Mouse (Mus musculus) erythroblast, embryonic 14.5 days (primary cell): ENCODE results near the gene Tbl2. TPM values are rescaled to one million over a fixed set of nuclear protein-coding genes. Genes with fewer than 3 reads are reported as not detected.

Experiments used
- H3K27me3 ChIP-seq: 2 replicates; pipeline ENCODE4 v1.6.1; 2012; ENCODE audit warnings: inconsistent platforms; ENCODE audit not compliant: control insufficient read depth
- H3K36me3 ChIP-seq: 2 replicates; pipeline ENCODE4 v1.6.1; 2012; ENCODE audit warnings: mild to moderate bottlenecking, inconsistent platforms; ENCODE audit not compliant: control insufficient read depth
- H3K4me1 ChIP-seq: 2 replicates; pipeline ENCODE4 v1.6.1; 2012; ENCODE audit warnings: inconsistent platforms; ENCODE audit not compliant: control insufficient read depth
- H3K4me3 ChIP-seq: replicated peaks from 2 replicates; pipeline ENCODE3; 2012; ENCODE audit warnings: moderate library complexity, mild to moderate bottlenecking, inconsistent platforms
- H3K9me3 ChIP-seq: 2 replicates; pipeline ENCODE4 v1.6.1; 2012; ENCODE audit warnings: low read length, inconsistent platforms, mixed read lengths; ENCODE audit not compliant: control insufficient read depth
- GATA1 ChIP-seq: IDR thresholded peaks from 2 replicates; pipeline ENCODE4 v1.6.1; 2012; ENCODE audit warnings: low read length, inconsistent platforms, mixed read lengths
- TAL1 ChIP-seq: IDR thresholded peaks from 3 replicates; pipeline ENCODE4 v1.6.1; 2012; ENCODE audit warnings: low read length, inconsistent platforms, mixed read lengths
- polyA plus RNA-seq: library from polyadenylated mRNA; stranded (reverse); fragments of >175 nt; gene quantifications from 2 replicates; pipeline ENCODE4 v1.2.3, GENCODE M21; 2012

Gene Tbl2
- polyA plus RNA-seq, 1 experiment, result 0.58 TPM

DNA sequence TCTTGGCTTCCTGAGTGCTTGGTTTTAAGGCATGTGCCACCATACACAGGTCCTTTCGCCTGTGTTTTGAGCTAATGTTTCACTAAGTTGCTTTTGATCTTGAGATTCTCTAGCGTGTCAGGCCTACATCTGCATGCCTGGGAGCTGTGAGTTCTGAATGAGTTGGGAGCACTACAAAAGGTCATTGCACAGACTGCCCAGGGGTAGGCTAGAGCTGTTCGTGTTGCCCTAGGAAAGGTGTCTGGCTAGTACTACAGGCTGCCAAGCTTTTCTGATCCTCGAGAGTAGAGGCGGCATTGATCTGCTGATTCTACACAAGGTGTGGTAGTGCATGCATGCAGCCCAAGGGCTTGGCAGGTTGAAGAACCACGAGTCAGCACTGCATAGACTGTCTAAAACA, 13.4 kb downstream of the Tbl2 start:
- H3K27me3 ChIP-seq, result no peaks in the 10 kb centered on the region
- TF ChIP-seq TAL1, result no peak
- H3K36me3 ChIP-seq, result peaks cover 56% of the 10 kb centered on the region
- H3K9me3 ChIP-seq, result no peaks in the 10 kb centered on the region
- H3K4me3 ChIP-seq, result no peak overlapping the region
- H3K4me1 ChIP-seq, result peaks cover 9% of the 10 kb centered on the region

DNA sequence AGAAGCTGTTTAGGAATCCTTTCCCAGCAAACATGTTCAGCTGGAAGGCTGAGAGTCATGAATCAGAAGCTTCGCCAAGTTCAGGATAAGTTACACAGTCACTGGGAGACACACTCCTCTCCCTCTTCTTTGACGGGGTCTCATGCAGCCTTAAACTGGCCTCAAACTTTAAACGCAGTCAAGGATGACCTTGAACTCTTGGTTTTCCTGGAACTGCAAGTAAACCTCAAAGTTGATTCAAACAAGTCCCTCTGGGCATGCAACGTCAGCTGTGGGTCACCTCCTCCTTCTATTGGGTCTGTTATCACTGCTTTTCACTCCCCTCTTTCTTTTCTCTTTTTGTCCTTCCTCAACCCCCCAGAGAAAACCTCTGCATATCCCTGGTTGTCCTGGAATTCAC, 17.5 kb downstream of the Tbl2 start:
- Histone ChIP-seq H3K9me3 (no peaks in the 10 kb centered on the region), H3K4me3 (no peak overlapping the region), H3K36me3 (peaks cover 37% of the 10 kb centered on the region), H3K4me1 (peaks cover 39% of the 10 kb centered on the region), H3K27me3 (no peaks in the 10 kb centered on the region)
- TF ChIP-seq TAL1, result no peak
- TF ChIP-seq GATA1, result no peak

DNA sequence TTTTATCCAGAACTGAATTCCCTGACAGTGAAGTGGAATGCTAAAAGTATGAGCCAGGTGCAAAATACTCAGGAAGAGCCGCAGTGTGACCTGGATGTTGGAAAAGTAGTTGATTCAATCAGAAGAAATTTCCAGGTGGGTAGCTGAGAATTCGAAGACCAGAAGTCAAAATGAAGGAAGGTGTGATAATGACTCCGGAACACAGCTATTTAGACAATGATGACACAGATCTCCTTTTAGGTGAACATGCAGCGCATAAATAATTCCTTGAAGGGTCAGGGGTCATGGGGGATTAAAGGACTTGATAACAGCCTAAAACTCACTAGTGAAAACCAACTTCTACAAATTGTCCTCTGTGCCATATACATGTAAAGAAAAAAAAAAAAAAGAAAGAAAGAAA, 18.0 kb downstream of the Tbl2 start:
- TF ChIP-seq GATA1, result no peak
- TF ChIP-seq TAL1, result no peak
- H3K27me3 ChIP-seq, result no peaks in the 10 kb centered on the region
- no peaks in the 10 kb centered on the region for H3K9me3 ChIP-seq
- peak overlapping the region; percentile 95 for H3K4me3 ChIP-seq
- peaks cover 37% of the 10 kb centered on the region for H3K36me3 ChIP-seq
- H3K4me1 ChIP-seq, result peaks cover 41% of the 10 kb centered on the region

DNA sequence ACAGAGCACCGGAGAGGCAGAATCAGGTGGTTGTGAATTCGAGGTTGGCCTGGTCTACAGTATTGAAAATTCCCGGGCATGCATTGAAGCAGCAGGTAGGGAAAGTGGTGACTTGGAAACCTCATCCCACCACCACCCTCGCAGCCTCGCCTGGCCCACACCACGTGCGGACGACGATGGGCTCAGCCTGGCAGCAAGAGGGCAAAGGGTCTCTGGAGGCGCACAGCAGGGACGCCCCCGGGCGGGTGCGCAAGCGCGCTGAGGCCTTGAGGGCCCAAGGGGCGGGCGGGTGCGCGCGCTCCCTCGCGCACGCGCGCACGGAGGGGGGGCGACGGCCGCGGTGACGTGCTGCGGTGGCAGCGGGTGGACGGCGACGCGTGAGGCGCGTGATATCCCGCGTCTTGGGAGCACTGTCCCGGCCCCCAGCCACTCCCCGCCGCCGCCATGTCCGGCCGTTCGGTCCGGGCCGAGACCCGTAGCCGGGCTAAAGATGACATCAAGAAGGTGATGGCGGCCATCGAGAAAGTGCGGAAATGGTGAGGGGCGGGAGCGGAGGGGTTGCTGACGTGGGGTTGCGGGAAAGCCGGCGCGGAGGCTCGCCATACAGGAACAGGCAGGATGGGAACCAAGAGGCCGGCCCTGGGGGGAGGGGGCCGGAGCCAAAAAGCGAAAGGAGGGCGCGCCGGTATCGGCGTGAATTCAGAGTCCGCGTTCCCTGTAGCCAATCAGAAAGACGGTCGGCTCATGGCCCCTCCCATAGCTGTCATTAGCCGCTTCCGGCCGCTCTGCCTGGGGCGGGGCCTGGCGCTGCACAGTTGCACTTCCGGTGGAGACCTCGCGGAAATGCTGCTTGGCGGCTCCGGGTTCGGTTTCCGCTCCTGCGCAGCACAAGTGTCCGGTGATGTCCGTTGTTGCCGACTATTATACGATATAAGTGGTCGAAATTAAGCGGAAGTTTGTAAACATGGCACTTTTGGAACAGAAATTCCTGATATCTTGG, 18.9 kb downstream of the Tbl2 start, which contains the start of gene Bcl7b:
Bcl7b (plus strand) TSS at position 221 of the 1,000 bp plus-strand sequence.
- Histone ChIP-seq H3K9me3 (no peaks in the 10 kb centered on the region), H3K27me3 (no peaks in the 10 kb centered on the region), H3K36me3 (peaks cover 38% of the 10 kb centered on the region), H3K4me3 (peak within 1 kb of the TSS; percentile 95), H3K4me1 (peaks cover 40% of the 10 kb centered on the region)
- TF ChIP-seq GATA1 (no peak), TAL1 (no peak)

DNA sequence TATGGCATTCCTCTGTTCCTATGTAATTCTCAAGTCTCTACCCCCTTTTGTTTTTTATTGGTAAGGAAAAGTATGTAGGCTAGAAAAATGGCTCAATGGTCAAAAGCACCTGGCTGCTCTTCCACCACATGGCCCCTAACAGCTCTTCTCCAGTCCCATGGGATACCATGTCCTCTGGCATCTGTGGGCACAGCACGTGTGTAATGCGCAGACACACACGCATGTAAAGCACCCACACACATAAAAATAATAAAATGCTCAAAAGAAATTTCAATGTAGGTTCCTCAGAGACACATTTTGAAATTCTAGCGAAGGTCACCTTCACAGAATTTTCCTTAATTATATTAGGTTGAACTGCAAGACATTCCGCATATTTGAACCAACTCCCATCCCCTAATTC, 20.0 kb downstream of the Tbl2 start:
- TF ChIP-seq GATA1, result no peak
- TF ChIP-seq TAL1, result no peak
- Histone ChIP-seq H3K27me3 (no peaks in the 10 kb centered on the region), H3K4me3 (peak overlapping the region; percentile 95), H3K36me3 (peaks cover 47% of the 10 kb centered on the region), H3K9me3 (no peaks in the 10 kb centered on the region), H3K4me1 (peaks cover 40% of the 10 kb centered on the region)

- TF ChIP-seq GATA1 (no peak), TAL1 (no peak)
- no peaks in the 10 kb centered on the region for H3K9me3 ChIP-seq
These were observed 22.3 kb downstream of the Tbl2 start for GRCm38 (mm10) chr5:135171688-135172220.

DNA sequence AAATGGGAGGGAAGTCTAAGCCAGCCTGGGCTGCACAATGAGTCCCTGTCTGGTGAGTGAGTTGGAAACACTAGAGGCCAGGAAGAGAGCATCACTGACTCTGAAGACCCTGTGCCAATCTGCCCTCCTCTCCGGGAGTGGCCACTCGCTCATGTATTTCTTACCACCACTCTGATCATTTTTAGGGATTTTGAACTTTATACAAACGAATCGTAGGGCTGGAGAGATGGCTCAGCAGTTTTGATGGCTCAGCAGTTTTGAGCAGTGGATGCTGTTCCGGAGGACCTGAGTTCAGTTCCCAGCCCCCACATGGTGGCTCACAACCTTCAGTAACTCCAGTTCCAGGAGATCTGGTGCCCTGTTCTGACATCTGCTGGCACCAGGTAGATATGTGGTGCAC, 23.5 kb downstream of the Tbl2 start:
- no peaks in the 10 kb centered on the region for H3K9me3 ChIP-seq
- peaks cover 33% of the 10 kb centered on the region for H3K4me1 ChIP-seq
- no peak overlapping the region for H3K4me3 ChIP-seq
- TF ChIP-seq TAL1 (no peak), GATA1 (no peak)
- H3K36me3 ChIP-seq, result peaks cover 81% of the 10 kb centered on the region
- no peaks in the 10 kb centered on the region for H3K27me3 ChIP-seq

More at GRCm38 (mm10) chr5:135171688-135172220, 22.3 kb downstream of the Tbl2 start:
- Histone ChIP-seq H3K4me1 (peaks cover 40% of the 10 kb centered on the region), H3K4me3 (no peak overlapping the region), H3K36me3 (peaks cover 68% of the 10 kb centered on the region), H3K27me3 (no peaks in the 10 kb centered on the region)

DNA sequence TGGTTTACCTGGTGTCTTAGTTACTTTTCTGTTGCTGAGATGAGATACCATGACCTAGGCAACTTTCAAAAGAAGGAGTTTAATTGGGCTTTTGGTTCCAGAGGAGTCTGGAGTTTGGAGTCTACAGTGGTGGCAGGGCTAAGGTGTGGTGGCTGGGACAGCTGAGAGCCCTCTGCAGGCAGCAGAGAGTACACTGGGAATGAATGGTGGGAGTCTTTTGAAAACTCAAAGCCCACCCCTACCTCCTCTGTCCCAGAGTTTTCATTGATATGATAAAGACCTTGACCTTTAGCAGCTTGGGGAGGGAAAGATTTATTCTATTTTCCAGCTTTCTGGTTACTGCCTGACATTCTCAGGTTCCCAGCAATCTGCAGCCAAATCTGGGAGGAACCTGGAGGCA, 25.6 kb downstream of the Tbl2 start:
- Histone ChIP-seq H3K9me3 (no peaks in the 10 kb centered on the region), H3K27me3 (no peaks in the 10 kb centered on the region), H3K4me1 (peaks cover 20% of the 10 kb centered on the region), H3K4me3 (no peak overlapping the region), H3K36me3 (peaks cover 97% of the 10 kb centered on the region)
- TF ChIP-seq GATA1, result no peak
- TF ChIP-seq TAL1, result no peak

DNA sequence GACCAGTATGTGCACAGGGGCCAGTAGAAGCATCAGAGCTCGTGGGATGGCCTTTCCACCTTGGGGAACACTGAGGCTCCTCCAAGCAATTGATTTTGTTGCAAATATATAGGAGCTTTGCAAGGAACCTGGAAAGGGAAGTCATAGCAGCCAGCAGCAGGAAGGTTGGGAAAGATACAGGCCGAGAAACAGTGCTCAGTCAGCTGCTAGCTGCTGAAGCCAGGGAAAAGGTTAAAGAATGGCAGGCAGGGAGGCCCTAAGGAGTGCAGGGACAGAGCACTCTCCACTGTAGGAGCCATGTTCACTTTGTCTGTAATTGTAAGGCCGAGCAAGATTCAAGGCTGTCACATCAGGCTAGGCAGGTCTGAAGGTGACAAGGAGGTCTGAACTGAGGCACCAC, 29.1 kb downstream of the Tbl2 start:
- Histone ChIP-seq H3K36me3 (peaks cover 96% of the 10 kb centered on the region), H3K4me3 (no peak overlapping the region), H3K9me3 (no peaks in the 10 kb centered on the region), H3K27me3 (no peaks in the 10 kb centered on the region), H3K4me1 (no peaks in the 10 kb centered on the region; the same call in 1 of the 2 replicates)
- TF ChIP-seq TAL1, result no peak
- TF ChIP-seq GATA1, result no peak
